Mouse (Mus musculus): ENCODE results near the gene Mis12. TPM values are rescaled to one million over a fixed set of nuclear protein-coding genes. Genes with fewer than 3 reads are reported as not detected.

Mis12 gene
- polyA plus RNA-seq (2012; rRNA removed) = 13.7 and 15.2 TPM in 2 replicates

DNA sequence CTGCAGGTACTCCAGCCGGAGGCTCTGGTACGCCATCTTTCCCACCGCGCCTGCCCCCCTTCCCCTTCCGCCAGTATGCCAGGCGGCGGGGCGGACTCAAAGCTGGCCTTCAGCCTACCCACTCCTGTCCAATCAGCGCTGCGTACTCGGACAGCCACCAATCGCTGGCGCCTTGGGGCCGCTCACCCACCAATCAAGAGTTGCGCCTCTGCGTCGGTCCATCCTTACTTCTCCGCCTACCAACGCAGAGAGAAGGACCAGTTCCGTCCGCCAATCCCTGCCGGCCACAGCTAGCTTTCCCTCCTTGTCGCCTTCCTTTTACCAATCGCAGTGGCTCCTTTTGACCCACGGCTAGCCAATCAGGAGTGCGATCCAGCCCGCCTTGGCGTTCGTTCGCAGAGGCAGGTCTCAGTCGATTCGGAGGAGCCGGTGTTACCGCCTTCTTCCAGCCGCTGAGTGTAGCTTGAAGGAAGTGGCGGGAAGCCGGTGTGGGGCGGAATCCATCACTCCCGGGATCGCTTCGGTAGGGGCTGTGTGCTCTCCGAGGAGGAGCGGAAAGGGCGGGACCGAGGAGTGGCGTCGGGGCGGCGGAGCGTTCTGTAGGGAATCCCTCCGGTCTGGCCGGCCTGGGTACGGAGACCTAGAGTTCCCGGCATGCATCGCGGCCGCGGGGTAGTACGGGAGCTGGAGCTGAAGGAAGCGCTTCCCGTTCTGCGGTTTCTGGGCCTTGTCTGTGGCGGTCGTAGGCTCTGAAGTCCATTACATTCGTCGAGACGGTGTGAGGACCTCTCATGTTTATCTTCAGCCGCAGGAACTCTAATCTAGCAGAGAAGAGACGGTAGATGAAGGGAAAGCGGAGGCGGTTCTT is at the start of gene Mis12, which contains the start of gene Derl2:
Mis12 (plus strand) TSS at position 411 of the 868 bp plus-strand sequence.
Derl2 (minus strand) TSS at position 641 of the 868 bp plus-strand sequence.
- Histone ChIP-seq H3K4me1 (ENCODE audit: control insufficient read depth, insufficient read depth, low read length) (peaks cover 9% of the 10 kb centered on the region; the same call in 1 of the 2 replicates), H3K27ac (ENCODE audit: insufficient read depth, low read length) (peak within 1 kb of the TSS; percentile 78), H3K4me3 (replicated peaks; ENCODE audit: insufficient read depth, low read depth, low read length) (peak within 1 kb of the TSS; percentile 93), H3K27me3 (ENCODE audit: control insufficient read depth, insufficient read depth, low read length) (no peaks in the 10 kb centered on the region)
- peak; percentile 99 to 100 for DNase-seq
- WGBS = under 1% methylated on average over 71 of the region's 71 CpGs
- TF ChIP-seq CTCF (IDR thresholded peaks at IDR 0.05; ENCODE audit: borderline replicate concordance, insufficient read depth, low read depth, low read length) (no peak), POLR2A (IDR thresholded peaks at IDR 0.05; ENCODE audit: borderline replicate concordance, insufficient read depth, low read length) (peak; percentile 69; the same call in 1 of the 2 replicates)

DNA sequence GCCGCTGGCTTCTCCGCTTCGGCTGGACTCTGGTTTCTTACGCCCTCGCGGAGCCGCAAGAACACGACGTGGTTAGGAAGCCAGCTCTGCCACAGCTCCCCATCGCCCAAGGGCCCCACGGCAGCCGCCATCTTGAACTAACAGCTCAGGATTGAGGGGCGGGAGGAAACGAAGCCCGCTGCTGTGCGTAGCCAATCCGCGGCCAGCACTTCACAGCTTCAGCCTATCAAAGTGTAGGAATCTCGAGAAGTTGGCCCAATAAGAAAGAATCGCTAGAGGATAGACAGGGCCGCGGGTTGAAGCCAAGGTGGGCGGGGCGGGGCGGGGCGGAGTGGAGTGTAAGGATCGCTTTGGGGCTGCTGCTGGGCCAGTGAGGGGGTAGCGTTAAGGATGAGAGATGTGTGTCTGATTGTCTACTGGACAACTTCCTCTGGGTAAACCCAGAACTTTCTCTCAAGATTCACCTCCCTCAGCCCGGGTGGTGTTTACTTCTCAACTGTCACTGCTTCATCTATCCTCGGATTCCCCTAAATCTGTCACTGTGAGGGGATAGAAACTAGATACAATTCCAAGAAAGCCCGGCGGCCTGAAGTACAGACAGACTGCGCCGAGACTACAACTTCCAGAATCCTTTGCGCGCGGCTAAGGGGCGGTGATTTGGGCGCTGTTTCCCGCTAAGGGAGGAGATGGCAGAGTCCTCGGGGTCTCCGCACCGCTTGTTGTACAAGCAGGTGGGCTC is 49.4 kb upstream of the Mis12 start, which contains the start of the genes Nup88 and Rpain:
Nup88 (minus strand) TSS at position 153 of the 739 bp plus-strand sequence.
Rpain (plus strand) TSS at position 393 of the 739 bp plus-strand sequence.
- no peaks in the 10 kb centered on the region for H3K27me3 ChIP-seq (ENCODE audit: control insufficient read depth, insufficient read depth, low read length)
- H3K4me1 ChIP-seq (ENCODE audit: control insufficient read depth, insufficient read depth, low read length) = peaks cover 6% of the 10 kb centered on the region; the same call in 1 of the 2 replicates
- DNase-seq = peak; percentile 93 to 96
- H3K4me3 ChIP-seq (replicated peaks; ENCODE audit: insufficient read depth, low read depth, low read length) = peak within 1 kb of the TSS; percentile 66
- TF ChIP-seq POLR2A (IDR thresholded peaks at IDR 0.05; ENCODE audit: borderline replicate concordance, insufficient read depth, low read length) (peak; percentile 84), CTCF (IDR thresholded peaks at IDR 0.05; ENCODE audit: borderline replicate concordance, insufficient read depth, low read depth, low read length) (no peak)
- under 1% methylated on average over 43 of the region's 43 CpGs for WGBS
- peak within 1 kb of the TSS; percentile 65 for H3K27ac ChIP-seq (ENCODE audit: insufficient read depth, low read length)

DNA sequence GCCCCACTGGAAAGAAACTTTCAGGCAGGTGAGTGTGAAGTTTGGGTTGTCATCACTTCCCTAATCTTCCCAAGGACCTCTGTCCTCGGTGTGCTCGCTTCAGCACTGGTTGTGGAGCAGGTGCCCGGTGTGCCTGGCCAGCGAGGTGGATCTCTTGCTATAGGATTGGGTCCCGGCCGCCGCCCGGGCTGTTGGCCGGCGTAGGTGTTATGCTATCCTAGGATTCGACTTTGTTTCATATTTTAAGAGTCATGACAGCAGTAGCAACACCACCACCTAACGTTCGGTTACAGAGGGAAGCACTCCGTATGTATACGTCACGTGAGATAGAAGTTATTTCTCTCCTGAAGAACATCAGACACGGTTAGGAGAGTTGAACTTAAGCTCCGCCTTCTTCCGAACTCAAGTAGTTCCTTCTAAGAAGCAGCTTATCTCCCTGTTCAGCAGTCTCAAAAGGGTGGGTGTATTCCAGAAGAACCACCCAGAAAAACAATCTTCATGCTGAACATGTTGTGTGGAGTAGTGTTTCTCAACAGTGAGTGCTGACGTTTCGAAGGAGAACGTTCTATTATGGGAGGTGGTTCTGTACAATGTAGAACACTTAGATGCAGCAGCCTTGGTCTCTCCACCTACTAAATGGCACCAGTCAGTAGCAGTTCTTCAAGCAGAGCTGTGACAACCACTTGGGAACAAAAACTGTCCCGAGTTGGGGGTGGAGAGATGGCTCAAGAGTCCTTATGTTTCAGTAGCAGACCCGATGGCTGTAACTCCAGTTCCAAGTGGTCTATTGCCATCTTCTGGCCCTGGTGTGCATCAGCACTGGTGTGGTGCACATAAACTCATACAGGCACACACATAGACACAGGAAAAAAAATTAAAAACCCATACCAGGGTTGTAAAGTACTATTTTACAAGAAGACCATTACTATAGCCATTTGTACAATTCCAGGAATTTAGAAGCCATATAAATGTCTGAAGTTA is 48.6 kb upstream of the Mis12 start:
- no peak for TF ChIP-seq POLR2A (IDR thresholded peaks at IDR 0.05; ENCODE audit: borderline replicate concordance, insufficient read depth, low read length)
- TF ChIP-seq CTCF (IDR thresholded peaks at IDR 0.05; ENCODE audit: borderline replicate concordance, insufficient read depth, low read depth, low read length) = no peak

DNA sequence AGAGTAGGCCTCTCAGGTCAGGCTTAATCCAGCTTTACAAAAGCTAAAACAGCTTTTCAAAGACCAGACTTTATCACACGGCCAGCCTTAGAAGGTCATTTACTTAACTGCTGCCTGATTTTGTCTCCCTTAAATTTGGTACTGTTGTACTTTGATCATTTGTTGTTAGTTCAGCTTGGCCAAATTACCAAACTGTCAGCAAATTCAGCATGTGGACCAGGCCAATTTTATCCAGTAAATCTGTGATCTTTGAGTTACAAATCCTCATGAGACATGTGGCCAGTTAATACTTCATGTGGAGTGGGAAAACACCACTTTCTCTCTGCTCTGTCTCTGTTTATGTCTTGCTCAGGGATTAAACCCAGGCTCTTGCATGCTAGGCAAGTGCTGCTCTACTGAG is 46.8 kb upstream of the Mis12 start:
- WGBS = 60% methylated on average over 1 of the region's 1 CpGs
- no peak overlapping the region for H3K4me3 ChIP-seq (replicated peaks; ENCODE audit: insufficient read depth, low read depth, low read length)
- no peak for DNase-seq
- no peaks in the 10 kb centered on the region for H3K27me3 ChIP-seq (ENCODE audit: control insufficient read depth, insufficient read depth, low read length)
- peaks cover 6% of the 10 kb centered on the region; the same call in 1 of the 2 replicates for H3K4me1 ChIP-seq (ENCODE audit: control insufficient read depth, insufficient read depth, low read length)
- H3K27ac ChIP-seq (ENCODE audit: insufficient read depth, low read length) = no peak overlapping the region
- TF ChIP-seq CTCF (IDR thresholded peaks at IDR 0.05; ENCODE audit: borderline replicate concordance, insufficient read depth, low read depth, low read length) = no peak
- no peak for TF ChIP-seq POLR2A (IDR thresholded peaks at IDR 0.05; ENCODE audit: borderline replicate concordance, insufficient read depth, low read length)

More for the DNA sequence above, 48.6 kb upstream of the Mis12 start:
- WGBS = 14% methylated on average over 24 of the region's 24 CpGs
- no peak overlapping the region for H3K27ac ChIP-seq (ENCODE audit: insufficient read depth, low read length)
- peak overlapping the region; percentile 62 for H3K4me3 ChIP-seq (replicated peaks; ENCODE audit: insufficient read depth, low read depth, low read length)
- H3K27me3 ChIP-seq (ENCODE audit: control insufficient read depth, insufficient read depth, low read length) = no peaks in the 10 kb centered on the region
- DNase-seq = no peak
- peaks cover 6% of the 10 kb centered on the region; the same call in 1 of the 2 replicates for H3K4me1 ChIP-seq (ENCODE audit: control insufficient read depth, insufficient read depth, low read length)

DNA sequence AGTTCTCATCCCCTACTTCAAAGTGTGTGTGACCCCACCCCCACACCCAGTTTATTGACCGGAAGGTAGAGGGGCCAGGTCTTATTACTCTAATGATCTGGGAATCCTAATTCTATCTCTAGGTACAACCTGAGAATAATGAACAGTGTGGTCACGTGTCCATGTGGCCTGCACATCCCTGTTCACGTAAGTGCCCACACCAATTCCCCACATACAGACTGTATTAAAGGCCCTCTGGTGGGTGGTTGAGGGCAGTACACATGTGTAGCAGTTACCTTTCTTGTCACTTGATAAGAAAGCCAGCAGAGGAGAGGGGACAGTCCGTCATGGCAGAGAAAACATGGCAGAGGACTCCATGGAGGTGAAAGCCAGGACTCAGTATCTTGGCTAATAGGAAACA is 45.5 kb upstream of the Mis12 start:
- TF ChIP-seq CTCF (IDR thresholded peaks at IDR 0.05; ENCODE audit: borderline replicate concordance, insufficient read depth, low read depth, low read length) (no peak), POLR2A (IDR thresholded peaks at IDR 0.05; ENCODE audit: borderline replicate concordance, insufficient read depth, low read length) (no peak)
- Histone ChIP-seq H3K4me3 (replicated peaks; ENCODE audit: insufficient read depth, low read depth, low read length) (no peak overlapping the region), H3K27me3 (ENCODE audit: control insufficient read depth, insufficient read depth, low read length) (no peaks in the 10 kb centered on the region), H3K4me1 (ENCODE audit: control insufficient read depth, insufficient read depth, low read length) (peaks cover 3% of the 10 kb centered on the region; the same call in 1 of the 2 replicates), H3K27ac (ENCODE audit: insufficient read depth, low read length) (no peak overlapping the region)
- no peak for DNase-seq
- WGBS = 59% methylated on average over 4 of the region's 4 CpGs

DNA sequence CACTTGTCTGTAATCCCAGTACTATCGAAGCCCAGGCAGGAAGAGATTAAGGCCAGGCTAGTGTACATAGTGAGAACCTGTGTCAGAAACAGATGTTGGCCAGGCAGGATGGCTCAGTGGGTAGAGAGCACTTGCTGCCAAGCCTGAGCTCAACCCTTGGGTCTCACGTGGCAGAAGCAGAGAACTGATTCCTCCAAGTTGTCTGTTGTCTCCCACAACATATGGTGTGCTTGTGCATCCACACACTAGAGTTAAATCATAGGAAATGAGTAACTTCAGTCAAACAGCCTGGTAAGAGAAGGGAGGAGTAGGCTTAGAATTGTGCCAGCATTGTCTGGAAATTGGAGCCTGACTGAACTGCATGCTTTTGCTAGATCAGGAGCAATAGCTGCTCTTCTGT is 44.2 kb upstream of the Mis12 start:
- TF ChIP-seq CTCF (IDR thresholded peaks at IDR 0.05; ENCODE audit: borderline replicate concordance, insufficient read depth, low read depth, low read length) (no peak), POLR2A (IDR thresholded peaks at IDR 0.05; ENCODE audit: borderline replicate concordance, insufficient read depth, low read length) (no peak)
- H3K27me3 ChIP-seq (ENCODE audit: control insufficient read depth, insufficient read depth, low read length) = no peaks in the 10 kb centered on the region
- 35% methylated on average over 2 of the region's 2 CpGs for WGBS
- no peak for DNase-seq
- H3K4me3 ChIP-seq (replicated peaks; ENCODE audit: insufficient read depth, low read depth, low read length) = no peak overlapping the region
- H3K27ac ChIP-seq (ENCODE audit: insufficient read depth, low read length) = no peak overlapping the region
- peaks cover 3% of the 10 kb centered on the region; the same call in 1 of the 2 replicates for H3K4me1 ChIP-seq (ENCODE audit: control insufficient read depth, insufficient read depth, low read length)

Data from cerebellum, adult 2 months (tissue).